Comparison of ENCODE assay signal across 9 mouse cellular contexts in the genomic region with DNA sequence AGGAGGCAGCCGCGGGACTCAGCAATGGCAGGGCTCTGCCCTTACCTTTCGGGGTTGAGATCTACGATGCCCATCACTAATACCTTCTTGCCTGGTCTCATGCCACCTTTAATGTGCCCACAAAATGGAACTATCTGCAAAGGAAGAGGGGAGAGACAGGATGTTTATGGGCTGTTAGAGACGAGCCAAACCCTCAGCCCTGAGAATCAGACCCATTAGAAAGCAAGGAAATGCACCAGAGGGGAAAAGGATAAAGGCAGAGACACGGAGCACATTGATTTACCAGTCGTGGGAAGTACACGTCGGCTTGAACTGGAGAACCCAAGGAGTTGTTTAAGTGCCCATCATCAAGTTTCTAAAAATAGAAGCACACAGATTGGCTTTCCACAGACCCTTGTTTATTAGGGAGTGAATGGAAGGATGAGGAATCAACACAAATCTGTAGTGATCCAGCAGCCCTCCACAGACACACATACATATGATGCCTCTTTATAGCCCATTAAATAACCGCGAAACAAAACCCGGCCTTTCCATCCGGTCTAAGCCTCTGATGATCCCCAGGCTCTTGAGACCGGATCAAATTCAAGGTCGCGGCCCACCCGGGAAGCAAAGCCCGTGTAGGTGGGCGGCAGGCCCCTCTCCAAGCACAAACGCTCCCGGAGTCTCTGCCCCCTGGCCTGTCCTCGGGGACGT. TPM values are rescaled to one million over a fixed set of nuclear protein-coding genes. Genes with fewer than 3 reads are reported as not detected.
DNase-seq lines count a peak whose midpoint lies in the region; ATAC-seq and TF ChIP-seq lines count a peak whose summit lies in the region.
"Had no signal": no experiment of that assay in that cellular context is flagged by ENCODE, and none has a peak within 500 bp of the region (broad histone marks: within the 10 kb centered on the region; RNA-seq: fewer than 3 reads in every experiment).

No protein-coding gene starts in this region.

- intact Hi-C loops in heart, adult 2 months (cut with DNase I), result loop anchor here (2.0 to 5.0 kb wide), 4 partner anchors 35 to 262 kb away; a partner anchor contains a TSS

- TF ChIP-seq CTCF in heart, adult 2 months (IDR thresholded peaks at IDR 0.05), result no peak
- no peak for TF ChIP-seq CTCF in stomach, postnatal 0 days (IDR thresholded peaks at IDR 0.05; ENCODE audit: low read depth)

- no peaks in the 10 kb centered on the region for H3K9me3 ChIP-seq in forebrain, embryonic 12.5 days
- no peaks in the 10 kb centered on the region for H3K9me3 ChIP-seq in stomach, postnatal 0 days (ENCODE audit: control insufficient read depth, low read length)

- peaks cover 8% of the 10 kb centered on the region for H3K36me3 ChIP-seq in heart, adult 2 months (ENCODE audit: control insufficient read depth, insufficient read depth, low read length)
- H3K36me3 ChIP-seq in forebrain, embryonic 12.5 days (replicated peaks), result peaks cover 26% of the 10 kb centered on the region
- H3K36me3 ChIP-seq in stomach, postnatal 0 days (ENCODE audit: control insufficient read depth, insufficient read depth, low read length), result peaks cover 6% of the 10 kb centered on the region

- no peaks in the 10 kb centered on the region for H3K79me2 ChIP-seq in heart, adult 2 months (replicated peaks; ENCODE audit: control insufficient read depth, insufficient read depth, low read length)

- DNase-seq in heart, adult 2 months, result peak; percentile 10 to 77
- no peak for DNase-seq in heart, adult 8-10 months (ENCODE audit: low spot score)
- DNase-seq in MN1 (ENCODE audit: low spot score), result peak; percentile 68
- DNase-seq in kidney, adult 8-10 months, result peak; percentile 7 to 20
- DNase-seq in lung, postnatal 25 days (ENCODE audit: low spot score), result peak; percentile 31
- DNase-seq in stomach, postnatal 0 days (ENCODE audit: low spot score), result no peak

- no peak for TF ChIP-seq EP300 in heart, adult 2 months (IDR thresholded peaks at IDR 0.05; ENCODE audit: insufficient read depth, low read depth, low read length)
- TF ChIP-seq EP300 in stomach, postnatal 0 days (optimal IDR thresholded peaks at IDR 0.05), result no peak

- peak overlapping the region; percentile 87 for H3K9ac ChIP-seq in heart, adult 2 months (ENCODE audit: low read depth, low read length)
- peak overlapping the region; percentile 94 for H3K9ac ChIP-seq in forebrain, embryonic 12.5 days
- peak overlapping the region; percentile 96 for H3K9ac ChIP-seq in stomach, postnatal 0 days (ENCODE audit: low read length)

- H3K4me2 ChIP-seq in forebrain, embryonic 12.5 days, result peak overlapping the region; percentile 90
- H3K4me2 ChIP-seq in stomach, postnatal 0 days (replicated peaks; ENCODE audit: low read depth), result peak overlapping the region; percentile 86

- TF ChIP-seq POLR2A in heart, adult 2 months (IDR thresholded peaks at IDR 0.05; ENCODE audit: insufficient read depth, low read depth, low read length), result no peak

- H3K27me3 ChIP-seq in heart, adult 2 months (ENCODE audit: control insufficient read depth, insufficient read depth, low read length), result no peaks in the 10 kb centered on the region
- no peaks in the 10 kb centered on the region; the same call in 1 of the 2 replicates for H3K27me3 ChIP-seq in forebrain, embryonic 12.5 days
- H3K27me3 ChIP-seq in stomach, postnatal 0 days (ENCODE audit: control insufficient read depth, insufficient read depth, low read length), result no peaks in the 10 kb centered on the region

- 15% methylated on average over 23 of the region's 23 CpGs for WGBS in heart, adult 2 months
- 15% methylated on average over 23 of the region's 23 CpGs for WGBS in forebrain, embryonic 12.5 days
- WGBS in stomach, postnatal 0 days, result 13% methylated on average over 23 of the region's 23 CpGs

- H3K4me1 ChIP-seq in heart, adult 2 months (ENCODE audit: control insufficient read depth, insufficient read depth, low read length), result peaks cover 6% of the 10 kb centered on the region
- H3K4me1 ChIP-seq in forebrain, embryonic 12.5 days, result peaks cover 29% of the 10 kb centered on the region
- H3K4me1 ChIP-seq in stomach, postnatal 0 days (replicated peaks; ENCODE audit: control insufficient read depth, insufficient read depth), result no peaks in the 10 kb centered on the region; the same call in 1 of the 2 replicates

- H3K4me3 ChIP-seq in heart, adult 2 months, result peak overlapping the region; percentile 87
- peak overlapping the region; percentile 90 for H3K4me3 ChIP-seq in forebrain, embryonic 12.5 days (replicated peaks)
- peak overlapping the region; percentile 86 for H3K4me3 ChIP-seq in stomach, postnatal 0 days (ENCODE audit: low read depth, low read length)

- no peak for ATAC-seq in forebrain, embryonic 12.5 days (ENCODE audit: low FRiP score)
- no peak for ATAC-seq in stomach, postnatal 0 days (ENCODE audit: low FRiP score, low TSS enrichment)
- ATAC-seq in monocyte, adult 5-6 weeks (replicated peaks; ENCODE audit: insufficient number of reproducible peaks, low FRiP score, low TSS enrichment, poor library complexity, severe bottlenecking), result no peak

- peak overlapping the region; percentile 96 for H3K27ac ChIP-seq in heart, adult 2 months
- H3K27ac ChIP-seq in forebrain, embryonic 12.5 days, result peak overlapping the region; percentile 75
- H3K27ac ChIP-seq in stomach, postnatal 0 days (replicated peaks), result peak overlapping the region; percentile 95
- H3K27ac ChIP-seq: macrophage had no signal

RNA-seq across cellular contexts. Expression of a gene that starts 0.7 kb away (rescaled TPM):
- total RNA-seq in heart, adult 2 months (2021), result 10 to 100 TPM; 31.7 to 37.9 TPM
- 12.7 and 17.2 TPM in 2 replicates for polyA plus RNA-seq in heart, adult 2 months (2012; rRNA removed)
- 10 to 100 TPM; 25.3 to 32.2 (median 29.7) TPM for total RNA-seq in heart, adult 8-10 months (2022)
- polyA plus RNA-seq in forebrain, embryonic 12.5 days (2016; fragmentation: Nextera tagmentation; extraction: Ambion mirVana), result 40.5 and 40.6 TPM in 2 replicates
- 85.2 and 94.2 TPM in 2 replicates for polyA plus RNA-seq in stomach, postnatal 0 days (2015; fragmentation: Nextera tagmentation; extraction: Ambion mirVana)
- total RNA-seq in monocyte, adult 5-6 weeks (2017), result 2.4 to 11.7 TPM (median 3.9 TPM) in 3 replicates

Comparison
In these comparisons a context has a peak if more than half of its experiments do, and no peak if none do; other contexts are left out.
1. DNase-seq: peak in heart, adult 2 months (2 of 2), MN1 (single experiment), kidney, adult 8-10 months (2 of 2) and lung, postnatal 25 days (single experiment); none in heart, adult 8-10 months (single experiment) and stomach, postnatal 0 days (single experiment).
2. Peak in every context shown above with its lines, with median percentiles within 50 percentile points of each other: H3K27ac ChIP-seq, H3K4me3 ChIP-seq and H3K9ac ChIP-seq.